8 mouse cellular contexts compared by ENCODE assay signal in the genomic region with DNA sequence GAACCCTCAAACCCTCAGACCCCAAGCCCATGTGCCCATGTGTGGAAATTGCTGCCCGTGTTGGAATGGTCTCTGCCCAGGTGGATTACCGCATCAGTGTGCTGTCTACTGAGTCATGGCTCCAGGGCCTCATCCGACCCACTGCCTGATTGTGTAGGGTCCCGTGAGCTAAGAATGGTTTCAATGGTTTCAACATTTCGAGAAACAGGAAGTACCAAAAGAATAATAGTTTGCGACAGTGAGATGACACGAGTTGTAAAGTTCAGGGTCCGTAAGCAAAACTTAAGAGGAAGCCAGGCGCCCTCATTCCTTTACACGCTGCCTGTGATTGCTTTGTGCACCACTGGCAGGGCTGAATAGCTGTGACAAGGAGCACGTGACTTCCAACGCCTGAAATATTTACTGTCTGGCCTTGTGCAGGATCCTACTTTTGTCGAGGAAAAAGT. TPM values are rescaled to one million over a fixed set of nuclear protein-coding genes. Genes with fewer than 3 reads are reported as not detected.
DNase-seq lines count a peak whose midpoint lies in the region; ATAC-seq and TF ChIP-seq lines count a peak whose summit lies in the region.

No protein-coding gene starts in this region.

- intact Hi-C loops in heart, postnatal 14 days (cut with DNase I), result no loop called here
- intact Hi-C loops in gastrocnemius, postnatal 14 days (cut with DNase I; ENCODE audit: low total_unique reads), result no loop called here

- peak overlapping the region; percentile 23; the same call in 1 of the 2 replicates for H3K9ac ChIP-seq in ES-E14 (ENCODE audit: insufficient read depth, low read depth, low read length, poor library complexity, severe bottlenecking)
- H3K9ac ChIP-seq in heart, embryonic 16.5 days (ENCODE audit: low read length), result peak overlapping the region; percentile 61
- no peak overlapping the region for H3K9ac ChIP-seq in lung, postnatal 0 days (replicated peaks; ENCODE audit: low read depth)

- H3K36me3 ChIP-seq in heart, embryonic 10.5 days, result no peaks in the 10 kb centered on the region
- H3K36me3 ChIP-seq in ES-E14 (ENCODE audit: control insufficient read depth, insufficient read depth, low read length, poor library complexity, severe bottlenecking), result no peaks in the 10 kb centered on the region
- H3K36me3 ChIP-seq in heart, embryonic 16.5 days (ENCODE audit: control insufficient read depth, insufficient read depth), result no peaks in the 10 kb centered on the region
- no peaks in the 10 kb centered on the region for H3K36me3 ChIP-seq in lung, postnatal 0 days (ENCODE audit: insufficient read depth, low read length)

- no peak overlapping the region for H3K4me3 ChIP-seq in heart, embryonic 10.5 days
- peak overlapping the region in 1 of 2 experiments; percentile 38; a peak in 2 of 4 replicates for H3K4me3 ChIP-seq in ES-E14 (ENCODE audit: insufficient read depth in 1 of 2, low read depth in 1 of 2, low read length in 2 of 2, poor library complexity in 1 of 2, severe bottlenecking in 1 of 2)
- no peak overlapping the region for H3K4me3 ChIP-seq in heart, embryonic 16.5 days (ENCODE audit: low read length)
- no peak overlapping the region for H3K4me3 ChIP-seq in lung, postnatal 0 days (ENCODE audit: low read depth, low read length)

- H3K4me1 ChIP-seq in heart, embryonic 10.5 days, result peaks cover 47% of the 10 kb centered on the region
- peaks cover 3 to 38% of the 10 kb centered on the region in 2 experiments; a peak in 3 of 4 replicates for H3K4me1 ChIP-seq in ES-E14 (ENCODE audit: control insufficient read depth in 2 of 2, insufficient read depth in 2 of 2, low read length in 2 of 2, poor library complexity in 1 of 2)
- peaks cover 29% of the 10 kb centered on the region for H3K4me1 ChIP-seq in heart, embryonic 16.5 days (ENCODE audit: control insufficient read depth, insufficient read depth, low read length)
- H3K4me1 ChIP-seq in lung, postnatal 0 days (ENCODE audit: insufficient read depth, low read depth, low read length), result peaks cover 5% of the 10 kb centered on the region

- no peaks in the 10 kb centered on the region for H3K9me3 ChIP-seq in heart, embryonic 10.5 days
- no peaks in the 10 kb centered on the region for H3K9me3 ChIP-seq in ES-E14 (ENCODE audit: control insufficient read depth, insufficient read depth, low read depth, low read length)
- H3K9me3 ChIP-seq in heart, embryonic 16.5 days (replicated peaks; ENCODE audit: control insufficient read depth, low read length), result no peaks in the 10 kb centered on the region
- H3K9me3 ChIP-seq in lung, postnatal 0 days (ENCODE audit: low read length), result no peaks in the 10 kb centered on the region

- 34% methylated on average over 13 of the region's 13 CpGs for WGBS in heart, embryonic 10.5 days
- WGBS in heart, embryonic 16.5 days, result 23% methylated on average over 13 of the region's 13 CpGs
- 11% methylated on average over 13 of the region's 13 CpGs for WGBS in lung, postnatal 0 days

- peak overlapping the region; percentile 56 for H3K4me2 ChIP-seq in heart, embryonic 16.5 days (ENCODE audit: low read depth, low read length)
- H3K4me2 ChIP-seq in lung, postnatal 0 days (replicated peaks; ENCODE audit: low read depth, low read length), result no peak overlapping the region; the same call in 1 of the 2 replicates

- peak; percentile 64 for TF ChIP-seq EP300 in lung, postnatal 0 days (IDR thresholded peaks at IDR 0.05)

- no peak for TF ChIP-seq CTCF in lung, postnatal 0 days (IDR thresholded peaks at IDR 0.05)

- ATAC-seq in heart, embryonic 16.5 days (replicated peaks; ENCODE audit: extremely low read depth, insufficient read depth, low FRiP score), result peak; percentile 9; the same call in 1 of the 2 replicates
- peak; percentile 64 for ATAC-seq in lung, postnatal 0 days
- no peak for ATAC-seq in frontal cortex, adult (ENCODE audit: low TSS enrichment)

- in situ Hi-C loops in ES-E14 (cut with MboI; ENCODE audit: low sequenced_read_pairs in 2 of 2, unreplicated experiment in 2 of 2), result no loop called here

- H3K27me3 ChIP-seq in heart, embryonic 10.5 days (ENCODE audit: insufficient read depth, poor library complexity, severe bottlenecking), result peaks cover 46% of the 10 kb centered on the region
- H3K27me3 ChIP-seq in heart, embryonic 16.5 days (ENCODE audit: control insufficient read depth, insufficient read depth, low read length), result peaks cover 28% of the 10 kb centered on the region
- peaks cover 26% of the 10 kb centered on the region; the same call in 1 of the 2 replicates for H3K27me3 ChIP-seq in lung, postnatal 0 days (replicated peaks; ENCODE audit: insufficient read depth, low read length)

- H3K27ac ChIP-seq in heart, embryonic 10.5 days, result peak overlapping the region; percentile 89
- no peak overlapping the region; the same call in 1 of the 2 replicates for H3K27ac ChIP-seq in ES-E14 (ENCODE audit: insufficient read depth, low read depth, low read length, poor library complexity, severe bottlenecking)
- peak overlapping the region; percentile 96 for H3K27ac ChIP-seq in heart, embryonic 16.5 days (ENCODE audit: low read length)
- peak overlapping the region; percentile 87 for H3K27ac ChIP-seq in lung, postnatal 0 days (ENCODE audit: low read length)

- DNase-seq in heart, embryonic 10.5 days (ENCODE audit: low spot score), result no peak
- DNase-seq in heart, postnatal 14 days, result no peak
- no peak for DNase-seq in ES-E14 (ENCODE audit: low read depth, low spot score)
- peak; percentile 87 for DNase-seq in lung, postnatal 0 days (ENCODE audit: low spot score)
- no peak for DNase-seq in thymus, postnatal 36 days
- no peak for DNase-seq in gastrocnemius, postnatal 14 days

TF ChIP-seq in ES-E14, 5 proteins besides CTCF, POLR2A, EP300 and RAD21:
- TF ChIP-seq ZC3H11A (IDR thresholded peaks at IDR 0.05; ENCODE audit: borderline replicate concordance, low read depth, low read length) (no peak), ZNF384 (IDR thresholded peaks at IDR 0.05; ENCODE audit: low read depth, low read length) (no peak), CHD2 (IDR thresholded peaks at IDR 0.05; ENCODE audit: low read depth, low read length) (no peak), HCFC1 (IDR thresholded peaks at IDR 0.05; ENCODE audit: borderline replicate concordance, insufficient read depth, low read length) (no peak), MAFK (IDR thresholded peaks at IDR 0.05; ENCODE audit: insufficient read depth, low read depth, low read length) (no peak)

RNA-seq across cellular contexts. Expression of gene Dgkz, which starts 3.5 kb away (rescaled TPM):
- 58.4 and 61.0 TPM in 2 replicates for polyA plus RNA-seq in heart, embryonic 10.5 days (2016; fragmentation: Nextera tagmentation; extraction: Ambion mirVana)
- 10 to 100 TPM; 62.3 to 63.1 TPM for total RNA-seq in heart, postnatal 14 days (2021)
- 47.0 and 59.0 TPM in 2 replicates for total RNA-seq in ES-E14 (2012; rRNA removed)
- polyA plus RNA-seq in heart, embryonic 16.5 days (2015; fragmentation: Nextera tagmentation; extraction: Ambion mirVana), result 43.1 and 46.8 TPM in 2 replicates
- 50.7 and 54.0 TPM in 2 replicates for polyA plus RNA-seq in lung, postnatal 0 days (2015; fragmentation: Nextera tagmentation; extraction: Ambion mirVana)
- total RNA-seq in gastrocnemius, postnatal 14 days (2021), result 10 to 100 TPM; 38.6 to 42.4 TPM

RNA-seq across cellular contexts. Expression of gene Gm9821, which starts 26.6 kb away (rescaled TPM):
- polyA plus RNA-seq in heart, embryonic 10.5 days (2016; fragmentation: Nextera tagmentation; extraction: Ambion mirVana), result 1.9 and 3.0 TPM in 2 replicates
- not detected for total RNA-seq in heart, postnatal 14 days (2021)
- total RNA-seq in ES-E14 (2012; rRNA removed), result 0.18 and 0.79 TPM in 2 replicates
- 2.1 and 2.7 TPM in 2 replicates for polyA plus RNA-seq in heart, embryonic 16.5 days (2015; fragmentation: Nextera tagmentation; extraction: Ambion mirVana)
- polyA plus RNA-seq in lung, postnatal 0 days (2015; fragmentation: Nextera tagmentation; extraction: Ambion mirVana), result 0.14 and 0.35 TPM in 2 replicates
- not detected for total RNA-seq in gastrocnemius, postnatal 14 days (2021)

RNA-seq across cellular contexts. Expression of gene Mdk, which starts 40.0 kb away (rescaled TPM):
- polyA plus RNA-seq in heart, embryonic 10.5 days (2016; fragmentation: Nextera tagmentation; extraction: Ambion mirVana), result 1,001 and 1,694 TPM in 2 replicates
- 10 to 100 TPM; 15.7 to 16.8 TPM for total RNA-seq in heart, postnatal 14 days (2021)
- total RNA-seq in ES-E14 (2012; rRNA removed), result 345 and 362 TPM in 2 replicates
- polyA plus RNA-seq in heart, embryonic 16.5 days (2015; fragmentation: Nextera tagmentation; extraction: Ambion mirVana), result 211 and 253 TPM in 2 replicates
- 101 and 104 TPM in 2 replicates for polyA plus RNA-seq in lung, postnatal 0 days (2015; fragmentation: Nextera tagmentation; extraction: Ambion mirVana)
- 10 to 100 TPM; 12.1 to 20.7 TPM for total RNA-seq in gastrocnemius, postnatal 14 days (2021)

RNA-seq across cellular contexts. Expression of gene Chrm4, which starts 45.1 kb away (rescaled TPM):
- polyA plus RNA-seq in heart, embryonic 10.5 days (2016; fragmentation: Nextera tagmentation; extraction: Ambion mirVana), result 0.16 and 0.57 TPM in 2 replicates
- not detected for total RNA-seq in heart, postnatal 14 days (2021)
- 5.6 and 9.5 TPM in 2 replicates for total RNA-seq in ES-E14 (2012; rRNA removed)
- polyA plus RNA-seq in heart, embryonic 16.5 days (2015; fragmentation: Nextera tagmentation; extraction: Ambion mirVana), result not detected in 2 replicates
- polyA plus RNA-seq in lung, postnatal 0 days (2015; fragmentation: Nextera tagmentation; extraction: Ambion mirVana), result 0.12 and 0.16 TPM in 2 replicates
- not detected for total RNA-seq in gastrocnemius, postnatal 14 days (2021)

RNA-seq across cellular contexts. Expression of gene Creb3l1, which starts 52.2 kb away (rescaled TPM):
- polyA plus RNA-seq in heart, embryonic 10.5 days (2016; fragmentation: Nextera tagmentation; extraction: Ambion mirVana), result 7.2 and 8.6 TPM in 2 replicates
- total RNA-seq in heart, postnatal 14 days (2021), result 1 to 10 TPM; 8.0 to 8.5 TPM
- total RNA-seq in ES-E14 (2012; rRNA removed), result 4.4 and 5.4 TPM in 2 replicates
- 7.2 and 8.4 TPM in 2 replicates for polyA plus RNA-seq in heart, embryonic 16.5 days (2015; fragmentation: Nextera tagmentation; extraction: Ambion mirVana)
- 7.0 and 8.1 TPM in 2 replicates for polyA plus RNA-seq in lung, postnatal 0 days (2015; fragmentation: Nextera tagmentation; extraction: Ambion mirVana)
- total RNA-seq in gastrocnemius, postnatal 14 days (2021), result 10 to 100 TPM; 14.7 to 22.6 TPM

Comparison
In these comparisons a context has a peak if more than half of its experiments do, and no peak if none do; other contexts are left out.
1. RNA of gene Mdk, which starts 40.0 kb away (total RNA-seq): 345 to 362 TPM in ES-E14; 12.1 to 20.7 TPM in gastrocnemius, postnatal 14 days and 15.7 to 16.8 TPM in heart, postnatal 14 days; every median in the first group is over 10 times any median in the second.